Mouse (Mus musculus): ENCODE data around the gene 1700023F06Rik.

Gene 1700023F06Rik

GRCm38 (mm10) chr11:103208458-103208857 lies at the start of gene 1700023F06Rik:
1700023F06Rik (minus strand) TSS chr11:103208558.
- DNase-seq (ENCODE audit: low spot score), result no peak

GRCm38 (mm10) chr11:103257938-103258481 lies 49.7 kb upstream of the 1700023F06Rik start:
- DNase-seq (ENCODE audit: low spot score), result no peak

DNA sequence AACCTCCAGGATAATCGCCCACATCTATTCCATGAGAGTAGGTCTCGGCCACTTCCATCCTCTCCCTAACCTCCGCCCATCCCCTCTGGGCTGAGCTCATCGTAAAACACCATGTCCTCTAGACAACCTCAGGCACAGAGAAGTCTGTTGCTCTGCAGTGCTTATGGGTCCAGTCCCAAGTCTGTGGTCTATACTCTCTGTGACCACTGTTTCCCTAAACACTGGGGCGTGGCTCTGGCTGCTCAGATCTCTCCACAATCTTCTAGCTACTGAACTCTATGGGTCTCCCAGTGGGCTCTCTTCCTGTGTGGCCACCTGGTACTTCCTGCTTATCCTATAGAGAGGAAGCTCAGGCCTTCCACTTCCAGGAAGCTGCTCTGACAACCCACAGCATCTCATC lies 45.2 kb upstream of the 1700023F06Rik start:
- DNase-seq (ENCODE audit: low spot score), result no peak

- no peak for DNase-seq (ENCODE audit: low spot score)
Observed at GRCm38 (mm10) chr11:103252380-103252779, 44.0 kb upstream of the 1700023F06Rik start.

DNA sequence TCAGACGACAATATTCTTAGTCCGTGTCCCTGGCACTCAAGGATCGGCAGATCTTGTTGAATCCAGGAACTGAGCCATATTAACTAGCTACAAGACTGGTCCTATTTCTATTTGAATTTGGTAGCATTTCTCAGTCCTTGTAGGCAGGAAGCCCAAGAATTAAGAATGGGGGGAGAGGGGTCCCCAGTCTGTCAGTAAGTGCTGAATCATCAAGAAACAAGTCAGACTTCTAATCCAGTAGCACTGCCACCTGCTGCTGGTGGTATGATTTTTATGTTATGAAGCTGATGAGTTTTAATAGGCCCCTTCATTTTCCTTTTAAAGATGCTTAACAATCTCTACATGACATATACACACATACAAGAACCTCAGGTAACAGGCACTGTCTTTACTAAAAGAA lies 42.0 kb upstream of the 1700023F06Rik start:
- no peak for DNase-seq (ENCODE audit: low spot score)

DNA sequence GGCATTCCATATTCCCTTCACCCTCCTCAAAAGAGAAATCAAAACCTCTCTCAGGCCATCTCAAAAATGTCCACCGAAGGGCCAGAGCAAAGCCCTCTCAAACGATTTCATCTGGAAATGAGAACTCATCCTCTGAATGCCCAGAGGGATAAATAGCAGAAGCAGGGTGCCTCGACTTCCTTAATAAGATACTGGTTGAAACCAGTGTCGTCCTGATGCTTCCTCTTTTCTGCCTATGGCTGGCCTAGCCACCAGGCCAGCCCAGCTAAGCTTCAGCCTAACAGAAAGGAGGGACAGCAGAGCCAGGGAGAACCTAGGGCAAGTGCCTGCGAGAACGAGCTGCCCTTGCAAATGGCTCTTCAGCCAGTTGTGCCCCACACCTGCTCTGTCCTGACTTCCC lies 41.2 kb upstream of the 1700023F06Rik start:
- DNase-seq (ENCODE audit: low spot score), result no peak

DNA sequence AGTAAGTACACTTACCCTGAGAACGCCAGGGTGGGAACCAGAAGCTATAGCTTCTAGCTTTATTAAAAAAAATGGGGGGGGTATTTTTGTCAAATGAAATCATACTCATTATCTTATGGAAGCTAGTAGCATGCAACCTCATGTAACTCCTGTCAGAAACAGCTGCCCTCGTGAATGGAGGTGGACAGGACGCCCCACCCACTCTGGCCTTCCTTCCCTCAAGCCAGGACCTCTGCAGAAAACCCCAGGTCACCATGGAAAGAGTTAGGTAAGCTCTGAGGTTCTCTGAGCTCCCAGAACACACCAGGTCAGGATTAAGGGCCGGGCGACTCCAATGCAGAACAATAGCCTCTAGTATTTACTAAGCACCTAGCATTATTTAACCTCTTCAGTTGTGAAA lies 40.5 kb upstream of the 1700023F06Rik start:
- DNase-seq (ENCODE audit: low spot score), result no peak

GRCm38 (mm10) chr11:103247504-103248177 lies 39.3 kb upstream of the 1700023F06Rik start:
- no peak for DNase-seq (ENCODE audit: low spot score)

GRCm38 (mm10) chr11:103246731-103247290 lies 38.5 kb upstream of the 1700023F06Rik start:
- no peak for DNase-seq (ENCODE audit: low spot score)

GRCm38 (mm10) chr11:103246081-103246730 lies 37.8 kb upstream of the 1700023F06Rik start:
- no peak for DNase-seq (ENCODE audit: low spot score)

GRCm38 (mm10) chr11:103244856-103245255 lies 36.5 kb upstream of the 1700023F06Rik start:
- no peak for DNase-seq (ENCODE audit: low spot score)

GRCm38 (mm10) chr11:103240740-103241139 lies 32.4 kb upstream of the 1700023F06Rik start:
- DNase-seq (ENCODE audit: low spot score), result no peak

DNA sequence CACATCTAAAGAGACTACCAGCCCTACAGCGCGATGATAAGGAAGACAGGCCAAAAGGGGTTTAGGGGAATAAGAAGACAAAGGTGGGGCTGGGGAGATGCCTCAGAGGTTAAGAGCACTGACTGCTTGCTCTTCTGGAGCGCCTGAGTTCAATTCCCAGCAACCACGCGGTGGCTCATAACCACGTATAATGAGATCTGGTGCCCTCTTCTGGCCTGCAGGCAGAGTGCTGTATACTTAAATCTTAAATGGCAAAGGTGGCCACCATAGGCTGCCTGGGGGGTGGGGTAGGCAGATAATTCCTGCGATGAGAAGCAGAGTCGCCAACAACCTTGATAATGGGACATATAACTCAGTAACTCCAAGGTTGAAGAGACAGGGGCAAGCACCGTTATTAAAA lies 29.4 kb upstream of the 1700023F06Rik start:
- peak; percentile 25 for DNase-seq (ENCODE audit: low spot score)

- DNase-seq (ENCODE audit: low spot score), result no peak
Observed at GRCm38 (mm10) chr11:103236903-103237302, 28.5 kb upstream of the 1700023F06Rik start.

DNA sequence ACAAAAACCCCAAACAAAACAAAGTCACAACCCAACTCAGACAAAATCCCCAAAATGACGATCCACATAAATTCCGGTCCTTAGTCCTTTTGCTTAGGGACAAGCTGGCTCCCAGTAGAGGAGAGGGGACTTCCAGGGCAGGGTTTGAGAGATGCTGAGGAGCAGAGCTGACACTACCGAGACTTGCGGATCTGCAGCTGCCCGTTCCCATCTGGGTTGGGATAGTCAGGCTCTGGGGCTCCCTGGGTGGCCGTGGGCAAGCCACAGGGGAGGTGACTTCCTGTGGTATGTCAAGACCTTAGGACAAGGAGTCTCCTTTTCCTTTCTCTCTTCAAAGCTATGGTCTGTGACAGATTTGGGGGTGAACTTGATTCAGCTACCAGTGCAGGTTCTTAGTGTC lies 28.1 kb upstream of the 1700023F06Rik start:
- no peak for DNase-seq (ENCODE audit: low spot score)

DNA sequence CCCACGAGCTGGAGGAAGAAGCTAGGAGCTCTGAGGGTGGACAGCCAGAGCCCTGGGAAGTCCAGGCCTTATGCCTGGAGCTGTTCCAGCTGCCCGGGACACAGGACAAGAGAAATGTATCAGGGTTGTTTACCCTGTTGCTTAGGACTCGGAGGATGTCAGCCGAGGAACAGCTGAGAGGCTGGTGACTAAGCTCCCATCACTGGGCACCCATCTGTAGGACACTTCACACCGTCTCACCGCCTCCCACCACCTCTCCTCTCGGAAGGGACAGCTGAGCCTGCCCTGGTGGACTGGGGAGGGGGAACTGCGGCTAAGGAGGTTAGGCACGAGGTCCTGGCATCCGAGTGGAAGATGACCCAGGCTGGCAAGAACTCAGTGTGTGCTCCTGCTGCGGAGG lies 27.3 kb upstream of the 1700023F06Rik start:
- no peak for DNase-seq (ENCODE audit: low spot score)

DNA sequence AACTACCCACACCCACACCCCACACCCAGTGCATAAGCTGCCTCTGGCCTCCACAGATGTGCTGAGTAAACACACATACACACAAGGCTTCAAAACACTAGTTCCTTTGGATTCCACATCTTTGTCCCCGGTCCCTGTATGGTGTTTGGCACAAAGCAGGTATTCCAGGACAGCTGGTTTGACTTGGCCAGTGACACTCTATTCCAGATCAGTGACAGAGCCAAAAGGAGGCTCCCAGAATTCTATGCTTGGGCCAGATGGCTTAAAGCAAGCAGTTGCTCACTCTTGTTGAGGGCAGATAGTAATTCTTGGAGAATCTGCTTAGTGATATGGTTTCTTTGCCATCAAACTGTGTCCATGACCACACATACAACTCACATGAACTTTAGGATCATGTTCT lies 26.1 kb upstream of the 1700023F06Rik start:
- DNase-seq (ENCODE audit: low spot score), result no peak

DNA sequence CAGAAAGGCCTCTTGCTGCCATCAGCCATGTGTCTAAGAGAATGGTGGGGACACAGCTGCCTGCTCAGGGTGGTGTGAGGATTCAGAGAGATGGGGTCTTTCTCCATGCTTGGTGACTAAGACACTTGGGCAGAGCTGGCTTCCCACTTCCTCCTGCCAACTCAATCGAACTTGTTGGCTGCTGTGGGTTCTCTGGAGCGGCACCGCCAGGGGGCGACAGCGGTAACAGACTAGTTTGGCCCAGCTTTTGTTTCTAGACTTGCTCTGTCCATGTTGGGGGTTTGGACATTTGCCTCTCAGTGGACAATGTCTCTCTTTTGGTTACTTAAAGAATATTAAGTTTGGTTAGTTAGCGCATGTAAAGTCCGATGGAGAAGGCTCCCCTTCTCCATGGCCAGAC lies 24.6 kb upstream of the 1700023F06Rik start:
- DNase-seq (ENCODE audit: low spot score), result peak; percentile 72

- DNase-seq (ENCODE audit: low spot score), result no peak
Observed at GRCm38 (mm10) chr11:103231367-103231766, 23.0 kb upstream of the 1700023F06Rik start.

DNA sequence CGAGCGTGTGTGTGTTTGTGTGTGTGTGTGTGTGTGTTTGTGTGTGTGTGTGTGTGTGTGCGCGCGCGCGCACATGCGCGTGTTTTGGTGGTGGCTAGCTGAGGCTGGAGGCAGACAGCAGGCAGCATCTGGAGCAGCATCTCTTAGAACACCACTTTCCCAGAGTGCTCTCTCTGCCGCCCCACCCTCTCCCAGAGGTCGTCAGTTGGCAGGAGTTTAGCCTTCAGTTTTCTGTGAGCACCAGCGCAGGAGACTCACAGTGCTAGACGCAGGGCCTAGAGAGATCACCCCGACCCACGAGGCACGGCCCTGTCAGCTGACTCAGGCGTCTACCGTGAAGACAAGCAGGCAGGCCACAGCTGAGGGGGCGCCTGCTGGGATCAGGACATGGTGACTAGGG lies 22.3 kb upstream of the 1700023F06Rik start:
- no peak for DNase-seq (ENCODE audit: low spot score)

- no peak for DNase-seq (ENCODE audit: low spot score)
Observed at GRCm38 (mm10) chr11:103229608-103230007, 21.2 kb upstream of the 1700023F06Rik start.

- DNase-seq (ENCODE audit: low spot score), result no peak
Observed at GRCm38 (mm10) chr11:103223951-103224456, 15.6 kb upstream of the 1700023F06Rik start.

DNA sequence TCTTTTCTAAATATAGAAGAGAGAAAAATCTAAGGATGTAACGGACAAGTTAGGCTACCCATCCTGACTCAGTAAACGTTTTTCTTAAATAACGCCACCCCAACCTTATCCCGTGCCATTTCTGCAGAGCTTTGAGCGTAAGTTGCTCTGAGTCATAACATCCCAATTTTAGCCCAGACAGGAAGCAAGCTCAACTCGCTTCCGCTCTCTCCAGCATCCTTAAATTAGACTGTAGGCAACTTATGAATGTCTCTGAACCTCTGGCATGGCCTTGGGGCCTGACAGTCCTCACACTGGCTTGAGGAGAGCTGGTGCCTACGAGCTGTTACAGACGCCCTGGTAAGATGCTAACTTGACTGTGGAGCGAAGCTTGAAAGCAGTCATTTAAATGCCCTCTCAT lies 15.1 kb upstream of the 1700023F06Rik start:
- no peak for DNase-seq (ENCODE audit: low spot score)

Data from T-cell, adult 2 months (primary cell).